Mouse (Mus musculus) spleen, postnatal 0 days (tissue): ENCODE results near the gene Olfr317. TPM values are rescaled to one million over a fixed set of nuclear protein-coding genes. Genes with fewer than 3 reads are reported as not detected.

Source experiments
- polyA plus RNA-seq: library from polyadenylated mRNA; unstranded; fragments of >200 nt; fragmentation: Nextera tagmentation; extraction: Ambion mirVana; gene quantifications from 2 replicates; pipeline ENCODE4 v1.2.1, GENCODE M21; 2015

Gene Olfr317
- polyA plus RNA-seq = not detected in 2 replicates

GRCm38 (mm10) chr11:58738792-58739262, at the start of gene Olfr317:
Olfr317 (minus strand) TSS chr11:58739212.

GRCm38 (mm10) chr11:58782480-58783089, 43.6 kb upstream of the Olfr317 start, which contains the start of gene Olfr314:
Olfr314 (plus strand) TSS chr11:58782952.

GRCm38 (mm10) chr11:58772888-58773287, 33.9 kb upstream of the Olfr317 start, which contains the start of gene Olfr315:
Olfr315 (plus strand) TSS chr11:58773188.

GRCm38 (mm10) chr11:58752434-58752833, 13.4 kb upstream of the Olfr317 start, which contains the start of gene Olfr316:
Olfr316 (plus strand) TSS chr11:58752734.

GRCm38 (mm10) chr11:58723914-58724313, 15.1 kb downstream of the Olfr317 start, which contains the start of gene Olfr318:
Olfr318 (minus strand) TSS chr11:58724014.

GRCm38 (mm10) chr11:58698862-58699261, 40.1 kb downstream of the Olfr317 start, which contains the start of gene Olfr319:
Olfr319 (plus strand) TSS chr11:58699162.

Other genes starting within 250 kb of the Olfr317 start
- not detected in 2 replicates for gene Olfr332, start 246.7 kb downstream of the Olfr317 start, polyA plus RNA-seq
- not detected in 2 replicates for gene Olfr331, start 236.6 kb downstream of the Olfr317 start, polyA plus RNA-seq
- gene Olfr330, start 204.4 kb downstream of the Olfr317 start, polyA plus RNA-seq = not detected in 2 replicates
- not detected in 2 replicates for gene Olfr329-ps, start 192.8 kb downstream of the Olfr317 start, polyA plus RNA-seq
- 0.07 TPM in 1 of 2 replicates, not detected in the other for gene Olfr328, start 183.6 kb downstream of the Olfr317 start, polyA plus RNA-seq
- not detected in 2 replicates for gene Olfr224, start 168.7 kb downstream of the Olfr317 start, polyA plus RNA-seq
- not detected in 2 replicates for gene Olfr325, start 161.5 kb downstream of the Olfr317 start, polyA plus RNA-seq
- not detected in 2 replicates for gene Olfr324, start 144.1 kb downstream of the Olfr317 start, polyA plus RNA-seq
- 0.14 and 0.19 TPM in 2 replicates for gene 2210407C18Rik, start 123.1 kb downstream of the Olfr317 start, polyA plus RNA-seq
- not detected in 2 replicates for gene Olfr323, start 108.7 kb downstream of the Olfr317 start, polyA plus RNA-seq
- gene Trim58, start 98.7 kb downstream of the Olfr317 start, polyA plus RNA-seq = 12.8 and 13.1 TPM in 2 replicates
- 0.04 TPM in 2 replicates for gene Olfr322, start 80.4 kb downstream of the Olfr317 start, polyA plus RNA-seq
- not detected in 2 replicates for gene Olfr320, start 58.1 kb downstream of the Olfr317 start, polyA plus RNA-seq
- gene Olfr319, start 40.0 kb downstream of the Olfr317 start, polyA plus RNA-seq = not detected in 2 replicates
- not detected in 2 replicates for gene Olfr318, start 15.2 kb downstream of the Olfr317 start, polyA plus RNA-seq
- not detected in 2 replicates for gene Olfr316, start 13.5 kb upstream of the Olfr317 start, polyA plus RNA-seq
- not detected in 2 replicates for gene Olfr315, start 34.0 kb upstream of the Olfr317 start, polyA plus RNA-seq
- not detected in 2 replicates for gene Olfr314, start 43.7 kb upstream of the Olfr317 start, polyA plus RNA-seq
- gene Fam183b, start 62.7 kb upstream of the Olfr317 start, polyA plus RNA-seq = not detected in 2 replicates
- gene Olfr313, start 75.8 kb upstream of the Olfr317 start, polyA plus RNA-seq = not detected in 2 replicates
- not detected in 2 replicates for gene Olfr312, start 90.0 kb upstream of the Olfr317 start, polyA plus RNA-seq
- gene Olfr311, start 100.0 kb upstream of the Olfr317 start, polyA plus RNA-seq = not detected in 2 replicates
- 2.7 and 3.0 TPM in 2 replicates for gene Gm12258, start 107.9 kb upstream of the Olfr317 start, polyA plus RNA-seq
- 2.2 and 4.1 TPM in 2 replicates for gene 2810021J22Rik, start 128.0 kb upstream of the Olfr317 start, polyA plus RNA-seq
- gene Zfp39, start 165.0 kb upstream of the Olfr317 start, polyA plus RNA-seq = 6.0 and 6.6 TPM in 2 replicates
- 22.2 and 26.7 TPM in 2 replicates for gene Btnl10, start 178.7 kb upstream of the Olfr317 start, polyA plus RNA-seq
- gene Rnf187, start 199.7 kb upstream of the Olfr317 start, polyA plus RNA-seq = 175 TPM in 2 replicates
- 14.6 and 17.4 TPM in 2 replicates for gene Hist3h2ba, start 209.7 kb upstream of the Olfr317 start, polyA plus RNA-seq
- gene Hist3h2a, start 215.5 kb upstream of the Olfr317 start, polyA plus RNA-seq = 26.0 and 27.0 TPM in 2 replicates
- gene Trim17, start 215.5 kb upstream of the Olfr317 start, polyA plus RNA-seq = 0.08 and 0.17 TPM in 2 replicates
- gene Trim11, start 238.9 kb upstream of the Olfr317 start, polyA plus RNA-seq = 14.6 and 17.4 TPM in 2 replicates